Mouse (Mus musculus) bone marrow macrophage, adult 2 months (primary cell): Measurements from ENCODE around the gene Tfdp1.

Experiments
- CTCF ChIP-seq: IDR thresholded peaks from 2 replicates; pipeline ENCODE4 v1.5.1; 2012; ENCODE audit warnings: low read depth, mild to moderate bottlenecking, low read length, moderate library complexity
- POLR2A ChIP-seq: IDR thresholded peaks from 2 replicates; pipeline ENCODE4 v1.6.1; 2012; ENCODE audit warnings: mild to moderate bottlenecking, low read depth, low read length, borderline replicate concordance

- no peak for TF ChIP-seq POLR2A
- no peak for TF ChIP-seq CTCF
These were observed 15.3 kb downstream of the Tfdp1 start for GRCm38 (mm10) chr8:13353883-13354282.
